Mouse (Mus musculus): Measurements from ENCODE around the gene Nolc1. TPM values are rescaled to one million over a fixed set of nuclear protein-coding genes. Genes with fewer than 3 reads are reported as not detected.

Nolc1 gene
- polyA plus RNA-seq, 1 experiment from 2014 or later = 67.2 TPM

Other genes starting within 250 kb of the Nolc1 start
- gene Armh3, start 77.4 kb upstream of the Nolc1 start, polyA plus RNA-seq (2014; fragmentation: Nextera tagmentation; extraction: Ambion mirVana) = 17.0 and 19.4 TPM in 2 replicates
- gene Hps6, start 72.4 kb upstream of the Nolc1 start, polyA plus RNA-seq (2014; fragmentation: Nextera tagmentation; extraction: Ambion mirVana) = 0.98 and 1.4 TPM in 2 replicates
- 24.1 and 29.8 TPM in 2 replicates for gene Pprc1, start 31.0 kb upstream of the Nolc1 start, polyA plus RNA-seq (2014; fragmentation: Nextera tagmentation; extraction: Ambion mirVana)
- gene Ldb1, start 30.6 kb upstream of the Nolc1 start, polyA plus RNA-seq (2014; fragmentation: Nextera tagmentation; extraction: Ambion mirVana) = 107 and 116 TPM in 2 replicates
- gene Elovl3, start 56.0 kb downstream of the Nolc1 start, polyA plus RNA-seq (2014; fragmentation: Nextera tagmentation; extraction: Ambion mirVana) = not detected in 2 replicates
- not detected in 2 replicates for gene Pitx3, start 72.5 kb downstream of the Nolc1 start, polyA plus RNA-seq (2014; fragmentation: Nextera tagmentation; extraction: Ambion mirVana)
- gene Gbf1, start 76.6 kb downstream of the Nolc1 start, polyA plus RNA-seq (2014; fragmentation: Nextera tagmentation; extraction: Ambion mirVana) = 36.3 and 50.7 TPM in 2 replicates
- gene Nfkb2, start 228.5 kb downstream of the Nolc1 start, polyA plus RNA-seq (2014; fragmentation: Nextera tagmentation; extraction: Ambion mirVana) = 1.4 and 1.6 TPM in 2 replicates

All from forebrain, embryonic 14.5 days (tissue).